ENCODE assay signal across 7 mouse cellular contexts in genomic region chr10:45098751-45099150, GRCm38 (mm10). TPM values are rescaled to one million over a fixed set of nuclear protein-coding genes. Genes with fewer than 3 reads are reported as not detected.
A peak's percentile ranks its signal among the peaks of the same experiment; 100 is the strongest.
DNase-seq lines count a peak whose midpoint lies in the region; ATAC-seq and TF ChIP-seq lines count a peak whose summit lies in the region.

No protein-coding gene starts in this region.

- TF ChIP-seq POLR2A in cerebellum, adult 2 months (IDR thresholded peaks at IDR 0.05; ENCODE audit: borderline replicate concordance, insufficient read depth, low read length) = no peak

- ATAC-seq in hindbrain, embryonic 14.5 days (ENCODE audit: low FRiP score) = no peak
- ATAC-seq in hindbrain, embryonic 13.5 days (ENCODE audit: low FRiP score) = no peak

- no peak overlapping the region for H3K4me3 ChIP-seq in hindbrain, embryonic 14.5 days (replicated peaks; ENCODE audit: low read length)
- H3K4me3 ChIP-seq in hindbrain, embryonic 13.5 days = no peak overlapping the region
- H3K4me3 ChIP-seq in E14TG2a.4 (replicated peaks; ENCODE audit: low read length) = no peak overlapping the region
- H3K4me3 ChIP-seq in cerebellum, adult 2 months (replicated peaks; ENCODE audit: insufficient read depth, low read depth, low read length) = no peak overlapping the region

- TF ChIP-seq CTCF in E14TG2a.4 (conservative IDR thresholded peaks at IDR 0.05; ENCODE audit: low read length) = peak; percentile 4; the same call in 1 of the 2 replicates
- TF ChIP-seq CTCF in cerebellum, adult 2 months (IDR thresholded peaks at IDR 0.05; ENCODE audit: borderline replicate concordance, insufficient read depth, low read depth, low read length) = no peak

- WGBS in hindbrain, embryonic 14.5 days = 87% methylated on average over 2 of the region's 2 CpGs
- WGBS in hindbrain, embryonic 13.5 days = 86% methylated on average over 2 of the region's 2 CpGs
- WGBS in cerebellum, adult 2 months = 98% methylated on average over 2 of the region's 2 CpGs

- no peaks in the 10 kb centered on the region for H3K9me3 ChIP-seq in hindbrain, embryonic 14.5 days (ENCODE audit: control insufficient read depth, low read length)
- H3K9me3 ChIP-seq in hindbrain, embryonic 13.5 days = no peaks in the 10 kb centered on the region
- no peaks in the 10 kb centered on the region; the same call in 1 of the 2 replicates for H3K9me3 ChIP-seq in E14TG2a.4 (ENCODE audit: low read length)

- H3K27ac ChIP-seq in hindbrain, embryonic 14.5 days = no peak overlapping the region
- H3K27ac ChIP-seq in hindbrain, embryonic 13.5 days = no peak overlapping the region
- no peak overlapping the region for H3K27ac ChIP-seq in cerebellum, adult 2 months (ENCODE audit: insufficient read depth, low read length)

- H3K36me3 ChIP-seq in hindbrain, embryonic 14.5 days (replicated peaks; ENCODE audit: control insufficient read depth, insufficient read depth) = peaks cover 38% of the 10 kb centered on the region
- peaks cover 55% of the 10 kb centered on the region for H3K36me3 ChIP-seq in hindbrain, embryonic 13.5 days
- peaks cover 73% of the 10 kb centered on the region for H3K36me3 ChIP-seq in E14TG2a.4 (ENCODE audit: insufficient read depth, low read length)

- H3K27me3 ChIP-seq in hindbrain, embryonic 14.5 days (ENCODE audit: control insufficient read depth, insufficient read depth, low read length) = no peaks in the 10 kb centered on the region
- H3K27me3 ChIP-seq in hindbrain, embryonic 13.5 days = no peaks in the 10 kb centered on the region
- no peaks in the 10 kb centered on the region for H3K27me3 ChIP-seq in E14TG2a.4 (ENCODE audit: insufficient read depth, low read length)
- H3K27me3 ChIP-seq in cerebellum, adult 2 months (ENCODE audit: control insufficient read depth, insufficient read depth, low read length) = no peaks in the 10 kb centered on the region

- peak; percentile 76 for DNase-seq in hindbrain, embryonic 14.5 days (ENCODE audit: low spot score)
- peak; percentile 60 for DNase-seq in 416B (ENCODE audit: low read depth)
- DNase-seq in induced T-regulatory cell, adult 2 months (ENCODE audit: low read depth) = peak; percentile 61
- peak; percentile 55 for DNase-seq in right cerebral cortex, postnatal 14 days
- DNase-seq in cerebellum, adult 2 months = no peak

- H3K4me1 ChIP-seq in hindbrain, embryonic 14.5 days (replicated peaks; ENCODE audit: control insufficient read depth, insufficient read depth, low read length) = 0 out of 2 replicates have a peak, but pooled peaks cover 6% of the 10 kb centered on the region
- H3K4me1 ChIP-seq in hindbrain, embryonic 13.5 days (replicated peaks) = peaks cover 7% of the 10 kb centered on the region
- peaks cover 36% of the 10 kb centered on the region for H3K4me1 ChIP-seq in E14TG2a.4 (replicated peaks; ENCODE audit: low read depth, low read length)
- H3K4me1 ChIP-seq in cerebellum, adult 2 months (ENCODE audit: control insufficient read depth, insufficient read depth, low read length) = no peaks in the 10 kb centered on the region

- no peak overlapping the region for H3K9ac ChIP-seq in hindbrain, embryonic 14.5 days
- no peak overlapping the region for H3K9ac ChIP-seq in hindbrain, embryonic 13.5 days

- no peak overlapping the region for H3K4me2 ChIP-seq in hindbrain, embryonic 14.5 days (replicated peaks)
- H3K4me2 ChIP-seq in hindbrain, embryonic 13.5 days = no peak overlapping the region

RNA-seq across cellular contexts. Expression of gene Prep, which starts 31.7 kb away (rescaled TPM):
- polyA plus RNA-seq in hindbrain, embryonic 14.5 days (2014; fragmentation: Nextera tagmentation; extraction: Ambion mirVana) = 21.7 and 24.8 TPM in 2 replicates
- polyA plus RNA-seq in hindbrain, embryonic 13.5 days (2015; fragmentation: Nextera tagmentation; extraction: Ambion mirVana) = 24.8 and 25.2 TPM in 2 replicates
- 7.8 and 8.7 TPM in 2 replicates for polyA plus RNA-seq in cerebellum, adult 2 months (2012; rRNA removed)

Comparison
In these comparisons a context has a peak if more than half of its experiments do, and no peak if none do; other contexts are left out.
1. DNase-seq: peak in hindbrain, embryonic 14.5 days (single experiment), 416B (single experiment), induced T-regulatory cell, adult 2 months (single experiment) and right cerebral cortex, postnatal 14 days (single experiment); none in cerebellum, adult 2 months (0 of 2).